Mouse (Mus musculus) ES-E14 (cell line): Measurements from ENCODE around the gene Pnpla3. TPM values are rescaled to one million over a fixed set of nuclear protein-coding genes. Genes with fewer than 3 reads are reported as not detected.

ENCODE experiments used
- DNase-seq: peaks from one replicate; pipeline ENCODE4 v3.0.0-alpha.2; 2013; ENCODE audit warnings: low read depth, low spot score
- H3K27ac ChIP-seq: 2 replicates; pipeline ENCODE4 v1.5.1; 2012; ENCODE audit warnings: low read depth, mild to moderate bottlenecking, low read length, moderate library complexity, mixed read lengths; ENCODE audit not compliant: poor library complexity, insufficient read depth, severe bottlenecking
- H3K36me3 ChIP-seq: 2 replicates; pipeline ENCODE4 v1.6.1; 2012; ENCODE audit warnings: mild to moderate bottlenecking, low read length, moderate library complexity, mixed read lengths; ENCODE audit not compliant: control insufficient read depth, poor library complexity, insufficient read depth, severe bottlenecking
- H3K4me1 ChIP-seq, 2 experiments: fragments of 150-350 bp in 1 of 2; sonication (generic) in 1 of 2; 2 replicates each; pipeline ENCODE4 v1.6.1; 2012; ENCODE audit warnings: low read length in 2 of 2, mild to moderate bottlenecking in 1 of 2, mixed read lengths in 1 of 2; ENCODE audit not compliant: control insufficient read depth in 2 of 2, insufficient read depth in 2 of 2, poor library complexity in 1 of 2
- H3K4me3 ChIP-seq, 2 experiments: fragments of 150-350 bp in 1 of 2; sonication (generic) in 1 of 2; 2 replicates each; pipeline ENCODE4 v1.5.1; 2012; ENCODE audit warnings: low read length in 2 of 2, low read depth in 1 of 2, mild to moderate bottlenecking in 1 of 2, mixed read lengths in 1 of 2; ENCODE audit not compliant: insufficient read depth in 1 of 2, poor library complexity in 1 of 2, severe bottlenecking in 1 of 2
- H3K9ac ChIP-seq: 2 replicates; pipeline ENCODE4 v1.6.1; 2012; ENCODE audit warnings: low read depth, mild to moderate bottlenecking, low read length, mixed read lengths; ENCODE audit not compliant: poor library complexity, insufficient read depth, severe bottlenecking
- H3K9me3 ChIP-seq: fragments of 150-350 bp; sonication (generic); 2 replicates; pipeline ENCODE4 v1.6.1; 2012; ENCODE audit warnings: low read depth, mild to moderate bottlenecking, low read length; ENCODE audit not compliant: control insufficient read depth, insufficient read depth
- CHD2 ChIP-seq: IDR thresholded peaks from 2 replicates; pipeline ENCODE4 v1.6.1; 2014; ENCODE audit warnings: mild to moderate bottlenecking, low read depth, low read length, inconsistent platforms
- HCFC1 ChIP-seq: IDR thresholded peaks from 2 replicates; pipeline ENCODE4 v1.6.1; 2012; ENCODE audit warnings: low read length, inconsistent platforms, borderline replicate concordance; ENCODE audit not compliant: insufficient read depth
- MAFK ChIP-seq: IDR thresholded peaks from 2 replicates; pipeline ENCODE4 v1.6.1; 2014; ENCODE audit warnings: mild to moderate bottlenecking, low read depth, low read length, inconsistent platforms; ENCODE audit not compliant: insufficient read depth
- ZC3H11A ChIP-seq: IDR thresholded peaks from 2 replicates; pipeline ENCODE4 v1.6.1; 2012; ENCODE audit warnings: low read depth, mild to moderate bottlenecking, inconsistent platforms, low read length, borderline replicate concordance
- ZNF384 ChIP-seq: IDR thresholded peaks from 2 replicates; pipeline ENCODE4 v1.6.1; 2012; ENCODE audit warnings: low read depth, low read length, inconsistent platforms
- in situ Hi-C, 2 experiments: fragments of 600-800 bp; cut with MboI; formaldehyde crosslinking; loops; one replicate each; pipeline ENCODE4 v1.15.1; 2025; ENCODE audit warnings: low sequenced_read_pairs in 2 of 2, inconsistent platforms in 1 of 2; ENCODE audit not compliant: unreplicated experiment in 2 of 2
- total RNA-seq: library from RNA; depleted of rRNA; stranded (reverse); fragments of 300-350 nt; gene quantifications from 2 replicates; pipeline ENCODE4 v1.2.3, GENCODE M21; 2012

Gene Pnpla3
- total RNA-seq, 1 experiment = 4.1 TPM

- H3K4me3 ChIP-seq = no peak overlapping the region
- no peaks in the 10 kb centered on the region for H3K9me3 ChIP-seq
- no peak overlapping the region for H3K9ac ChIP-seq
- peaks cover 0 to 17% of the 10 kb centered on the region in 2 experiments; a peak in 2 of 4 replicates for H3K4me1 ChIP-seq
- in situ Hi-C loops = no loop called here
- no peak for DNase-seq
- no peak for TF ChIP-seq ZC3H11A
- peaks cover 53% of the 10 kb centered on the region for H3K36me3 ChIP-seq
- H3K27ac ChIP-seq = no peak overlapping the region
Observed at GRCm38 (mm10) chr15:84211564-84211963, 43.9 kb downstream of the Pnpla3 start.

- in situ Hi-C loops = no loop called here
- Histone ChIP-seq H3K4me1 (peaks cover 0 to 20% of the 10 kb centered on the region in 2 experiments; a peak in 2 of 4 replicates), H3K36me3 (peaks cover 50% of the 10 kb centered on the region), H3K9me3 (no peaks in the 10 kb centered on the region), H3K4me3 (no peak overlapping the region), H3K9ac (no peak overlapping the region), H3K27ac (no peak overlapping the region)
- TF ChIP-seq ZC3H11A = peak; percentile 64; the same call in 1 of the 2 replicates
- TF ChIP-seq CHD2 = no peak
- peak; percentile 79 for DNase-seq
Observed at GRCm38 (mm10) chr15:84212031-84212755, 44.6 kb downstream of the Pnpla3 start.

GRCm38 (mm10) chr15:84212756-84213105 is 45.1 kb downstream of the Pnpla3 start:
- no peaks in the 10 kb centered on the region for H3K9me3 ChIP-seq
- TF ChIP-seq MAFK (no peak), CHD2 (no peak), HCFC1 (no peak), ZNF384 (no peak), ZC3H11A (no peak)
- in situ Hi-C loops = no loop called here
- no peak overlapping the region for H3K27ac ChIP-seq
- no peak for DNase-seq
- no peak overlapping the region for H3K9ac ChIP-seq
- H3K36me3 ChIP-seq = peaks cover 48% of the 10 kb centered on the region
- peaks cover 0 to 20% of the 10 kb centered on the region in 2 experiments; a peak in 2 of 4 replicates for H3K4me1 ChIP-seq
- H3K4me3 ChIP-seq = no peak overlapping the region

- H3K36me3 ChIP-seq = peaks cover 46% of the 10 kb centered on the region
- H3K4me3 ChIP-seq = no peak overlapping the region
- H3K4me1 ChIP-seq = peaks cover 0 to 22% of the 10 kb centered on the region in 2 experiments; a peak in 3 of 4 replicates
- no peak for DNase-seq
- H3K9me3 ChIP-seq = no peaks in the 10 kb centered on the region
- in situ Hi-C loops = no loop called here
- H3K27ac ChIP-seq = no peak overlapping the region
- TF ChIP-seq ZC3H11A (no peak), MAFK (no peak), ZNF384 (no peak), CHD2 (no peak), HCFC1 (no peak)
- no peak overlapping the region for H3K9ac ChIP-seq
Observed at GRCm38 (mm10) chr15:84213162-84213739, 45.6 kb downstream of the Pnpla3 start.
